ENCODE assay signal across 15 mouse cellular contexts in the genomic region with DNA sequence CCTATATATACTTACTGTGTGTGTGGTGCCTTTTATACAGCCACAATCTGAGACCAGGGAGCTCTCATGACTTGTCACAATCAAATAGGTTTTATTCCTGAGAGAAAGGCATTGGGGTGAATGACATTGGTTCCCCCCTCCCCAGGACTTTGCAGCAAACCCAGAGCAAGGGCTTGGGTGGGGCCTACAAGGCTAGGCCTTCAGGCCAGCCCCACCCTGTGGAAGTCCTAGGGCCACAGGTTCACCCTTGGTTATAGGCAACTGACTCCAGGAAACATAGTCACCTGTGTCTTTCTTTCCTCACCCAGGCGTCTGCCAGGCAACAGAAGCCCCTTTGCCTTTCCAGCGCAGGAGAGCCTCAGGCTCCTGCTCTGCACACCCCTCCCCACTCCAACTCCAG. TPM values are rescaled to one million over a fixed set of nuclear protein-coding genes. Genes with fewer than 3 reads are reported as not detected.
DNase-seq lines count a peak whose midpoint lies in the region; ATAC-seq lines count a peak whose summit lies in the region.
"Had no signal": no experiment of that assay in that cellular context is flagged by ENCODE, and none has a peak within 500 bp of the region (broad histone marks: within the 10 kb centered on the region; RNA-seq: fewer than 3 reads in every experiment).

No protein-coding gene starts in this region.

- no peak overlapping the region for H3K4me2 ChIP-seq in heart, embryonic 15.5 days
- H3K4me2 ChIP-seq in intestine, embryonic 16.5 days (ENCODE audit: low read depth, low read length): peak overlapping the region; percentile 38
- peak overlapping the region; percentile 78 for H3K4me2 ChIP-seq in liver, embryonic 15.5 days

- DNase-seq in heart, adult 18-20 months: no peak
- peak; percentile 46 for DNase-seq in c-Kit-negative CD71-positive TER-119-positive erythroid progenitor cells, embryonic 14.5 days (ENCODE audit: low read depth, low spot score)
- DNase-seq in left cerebral cortex, postnatal 4 days: no peak
- DNase-seq in kidney, postnatal 4 days: no peak
- DNase-seq: cerebellum, postnatal 10 days; layer of hippocampus, adult 9-11 months; right cerebral cortex, postnatal 14 days had no signal

- 66% methylated on average over 2 of the region's 2 CpGs for WGBS in heart, embryonic 15.5 days
- 52% methylated on average over 2 of the region's 2 CpGs for WGBS in intestine, embryonic 16.5 days
- WGBS in liver, embryonic 15.5 days (ENCODE audit: insufficient replicate concordance): 75% methylated on average over 2 of the region's 2 CpGs

- H3K4me1 ChIP-seq in heart, embryonic 15.5 days (replicated peaks): peaks cover 57% of the 10 kb centered on the region
- H3K4me1 ChIP-seq in intestine, embryonic 16.5 days (ENCODE audit: control insufficient read depth, insufficient read depth, low read length): peaks cover 45% of the 10 kb centered on the region
- H3K4me1 ChIP-seq in liver, embryonic 15.5 days (replicated peaks): peaks cover 63% of the 10 kb centered on the region

- H3K9ac ChIP-seq in heart, embryonic 15.5 days: no peak overlapping the region
- H3K9ac ChIP-seq in intestine, embryonic 16.5 days (ENCODE audit: low read depth, low read length): peak overlapping the region; percentile 52
- peak overlapping the region; percentile 47; the same call in 1 of the 2 replicates for H3K9ac ChIP-seq in liver, embryonic 15.5 days

- H3K4me3 ChIP-seq in heart, embryonic 15.5 days: no peak overlapping the region
- peak overlapping the region; percentile 13; the same call in 1 of the 2 replicates for H3K4me3 ChIP-seq in intestine, embryonic 16.5 days (ENCODE audit: low read length)
- peak overlapping the region; percentile 65 for H3K4me3 ChIP-seq in liver, embryonic 15.5 days (replicated peaks)
- H3K4me3 ChIP-seq: megakaryocyte, embryonic 14.5 days had no signal

- no peaks in the 10 kb centered on the region for H3K9me3 ChIP-seq in heart, embryonic 15.5 days (replicated peaks)
- H3K9me3 ChIP-seq in intestine, embryonic 16.5 days (ENCODE audit: control insufficient read depth, low read length): no peaks in the 10 kb centered on the region
- H3K9me3 ChIP-seq in liver, embryonic 15.5 days (replicated peaks): no peaks in the 10 kb centered on the region
- H3K9me3 ChIP-seq: megakaryocyte, embryonic 14.5 days had no signal

- H3K27ac ChIP-seq in heart, embryonic 15.5 days: peak overlapping the region; percentile 53
- peak overlapping the region; percentile 97 for H3K27ac ChIP-seq in intestine, embryonic 16.5 days (ENCODE audit: low read length)
- H3K27ac ChIP-seq in liver, embryonic 15.5 days (replicated peaks): peak overlapping the region; percentile 89

- intact Hi-C loops in left cerebral cortex, postnatal 4 days (cut with DNase I): loop anchor here (5.0 kb wide), 2 partner anchors 129 to 169 kb away; no protein-coding TSS in a partner anchor

- no peaks in the 10 kb centered on the region for H3K36me3 ChIP-seq in heart, embryonic 15.5 days
- no peaks in the 10 kb centered on the region for H3K36me3 ChIP-seq in intestine, embryonic 16.5 days (ENCODE audit: control insufficient read depth, insufficient read depth, low read length)
- peaks cover 3% of the 10 kb centered on the region; the same call in 1 of the 2 replicates for H3K36me3 ChIP-seq in liver, embryonic 15.5 days (replicated peaks)

- ATAC-seq in heart, embryonic 15.5 days (replicated peaks; ENCODE audit: insufficient number of reproducible peaks, insufficient read depth, low FRiP score, low read depth): no peak
- ATAC-seq in intestine, embryonic 16.5 days: peak; percentile 37
- peak; percentile 38; the same call in 1 of the 2 replicates for ATAC-seq in liver, embryonic 15.5 days (ENCODE audit: insufficient read depth)
- no peak for ATAC-seq in megakaryocyte, adult 5-6 weeks (ENCODE audit: poor library complexity, severe bottlenecking)
- ATAC-seq: CD4-positive, CD25-positive, alpha-beta regulatory T cell, adult 4 months had no signal

- H3K27me3 ChIP-seq in heart, embryonic 15.5 days: no peaks in the 10 kb centered on the region
- no peaks in the 10 kb centered on the region for H3K27me3 ChIP-seq in intestine, embryonic 16.5 days (replicated peaks; ENCODE audit: control insufficient read depth, insufficient read depth, low read length)
- H3K27me3 ChIP-seq in liver, embryonic 15.5 days: peaks cover 4% of the 10 kb centered on the region; the same call in 1 of the 2 replicates
- H3K27me3 ChIP-seq: megakaryocyte, embryonic 14.5 days had no signal

RNA-seq across cellular contexts. Expression of a gene that starts 31.0 kb away (rescaled TPM):
- polyA plus RNA-seq in heart, embryonic 15.5 days (2015; fragmentation: Nextera tagmentation; extraction: Ambion mirVana): 0.13 TPM in 1 of 2 replicates, not detected in the other
- not detected for total RNA-seq in heart, adult 18-20 months (2021)
- polyA plus RNA-seq in intestine, embryonic 16.5 days (2015; fragmentation: Nextera tagmentation; extraction: Ambion mirVana): 0.15 and 0.40 TPM in 2 replicates
- polyA plus RNA-seq in liver, embryonic 15.5 days (2015; fragmentation: Nextera tagmentation; extraction: Ambion mirVana): not detected in 2 replicates
- not detected for total RNA-seq in left cerebral cortex, postnatal 4 days (2021)
- not detected in 2 replicates for total RNA-seq in megakaryocyte, adult 5-6 weeks (2015)
- not detected in 2 replicates for total RNA-seq in megakaryocyte, adult 5-6 weeks (2017)
- total RNA-seq: left cerebral cortex, postnatal 36 days had no signal
- polyA plus RNA-seq: CD4-positive, CD25-positive, alpha-beta regulatory T cell, adult 4 months; hindbrain, embryonic 16.5 days had no signal

Comparison
In these comparisons a context has a peak if more than half of its experiments do, and no peak if none do; other contexts are left out.
1. ATAC-seq: peak in intestine, embryonic 16.5 days (single experiment) and liver, embryonic 15.5 days (single experiment); none in heart, embryonic 15.5 days (single experiment) and megakaryocyte, adult 5-6 weeks (single experiment).
2. Peak in every context shown above with its lines, with median percentiles within 50 percentile points of each other: H3K27ac ChIP-seq.